Mouse (Mus musculus) lung, postnatal 4 days (tissue): ENCODE measurements around the gene Raver1.
A peak's percentile ranks its signal among the peaks of the same experiment; 100 is the strongest.
"Not testable (repeated sequence)": the region's sequence is repeated elsewhere in the genome, so short reads cannot be mapped to it uniquely, and the experiment has no call there.

Experiments
- DNase-seq, 2 experiments: peaks; one replicate each; pipeline ENCODE4 v3.0.0; 2021

The Raver1 gene

DNA sequence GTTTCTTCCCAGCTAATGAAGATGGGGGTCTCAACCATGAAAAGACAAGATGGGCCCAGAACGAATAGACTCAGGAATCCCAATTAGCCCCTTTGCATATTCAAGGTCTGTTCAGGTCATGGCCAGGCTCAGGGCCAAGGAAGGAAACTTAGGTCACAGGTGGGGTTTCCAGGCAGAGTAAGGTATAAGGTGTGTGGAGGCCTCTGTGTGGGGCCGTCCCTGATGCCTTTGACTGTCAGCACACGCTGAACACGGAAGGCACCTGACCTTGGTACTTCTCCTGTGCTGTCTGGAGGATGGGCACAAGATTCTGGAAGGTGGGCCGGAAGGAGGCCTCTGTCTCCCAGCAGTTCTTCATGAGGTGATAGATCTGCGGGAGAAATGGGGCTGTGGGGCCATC lies 13.0 kb upstream of the Raver1 start:
- no peak for DNase-seq

DNA sequence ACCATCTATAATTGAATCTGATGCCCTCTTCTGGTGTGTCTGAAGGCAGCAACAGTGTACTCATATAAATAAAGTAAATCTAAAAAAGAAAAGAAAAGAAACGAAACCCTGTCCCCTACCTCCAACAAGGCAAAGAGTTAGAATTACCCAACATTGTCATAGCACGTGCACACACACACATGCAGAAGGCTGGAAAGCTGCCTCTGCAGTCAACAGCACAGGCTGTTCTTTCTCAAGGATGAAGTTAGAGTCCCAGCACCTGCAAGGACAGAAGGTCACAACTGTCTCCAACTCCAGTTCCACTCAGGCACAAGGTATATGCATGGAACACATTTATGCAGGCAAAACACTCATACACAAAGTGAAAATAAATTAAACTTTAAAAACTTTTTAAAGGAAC lies 10.3 kb upstream of the Raver1 start:
- DNase-seq, result no peak

DNA sequence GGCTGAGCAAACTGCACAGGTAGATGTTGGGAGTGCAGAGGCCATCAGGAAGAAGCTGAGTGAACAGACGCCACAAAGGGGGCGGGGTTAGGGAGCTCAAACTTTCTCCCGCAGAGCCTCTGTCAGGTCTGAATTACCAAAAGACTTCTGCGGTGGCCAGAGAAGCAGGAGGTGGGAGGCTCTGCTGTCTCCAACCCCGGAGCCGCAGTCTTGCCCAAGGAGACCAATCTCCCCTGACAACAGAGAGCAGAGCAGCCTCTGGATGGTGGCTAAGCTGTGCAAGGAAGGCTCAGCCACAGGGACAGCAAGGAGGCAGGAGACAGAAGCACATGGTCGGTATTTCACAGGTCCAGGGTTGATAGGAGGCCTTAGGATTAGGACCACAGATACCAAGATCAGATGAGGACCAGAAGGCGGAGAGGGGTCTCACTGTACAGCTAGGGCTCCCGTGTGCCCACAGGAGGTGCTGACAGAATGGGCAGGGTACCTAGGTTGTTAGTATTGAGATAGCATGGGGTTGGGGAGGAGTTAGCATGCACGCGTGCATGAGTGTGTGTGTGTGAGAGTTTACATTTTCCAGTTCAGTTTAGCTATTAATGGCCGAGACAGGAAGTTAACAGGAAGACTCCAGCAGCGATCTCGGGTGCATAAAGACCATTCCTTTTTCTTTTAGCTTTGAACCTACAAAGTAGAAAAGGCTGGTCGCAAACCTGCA lies 8.8 kb upstream of the Raver1 start:
- no peak for DNase-seq

DNA sequence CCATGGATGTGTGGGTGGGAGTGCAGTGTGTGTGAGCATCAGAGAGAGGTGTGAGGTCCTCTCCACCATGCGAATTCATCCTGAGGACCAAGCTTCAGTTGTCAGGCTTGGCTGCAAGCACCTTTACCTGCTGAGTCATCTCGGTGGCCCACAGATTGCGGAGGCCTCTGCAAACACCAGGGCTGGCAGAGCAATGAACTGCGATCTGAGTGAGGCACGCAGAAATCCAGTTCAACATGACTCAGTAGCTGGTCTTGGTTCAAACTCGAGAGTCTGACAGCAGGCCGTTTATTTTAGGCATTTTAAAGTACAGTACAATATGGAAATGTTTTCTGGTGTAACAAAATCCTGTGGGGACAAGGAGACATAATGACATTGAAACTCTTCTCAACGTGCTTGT lies 6.0 kb upstream of the Raver1 start:
- DNase-seq, result no peak

DNA sequence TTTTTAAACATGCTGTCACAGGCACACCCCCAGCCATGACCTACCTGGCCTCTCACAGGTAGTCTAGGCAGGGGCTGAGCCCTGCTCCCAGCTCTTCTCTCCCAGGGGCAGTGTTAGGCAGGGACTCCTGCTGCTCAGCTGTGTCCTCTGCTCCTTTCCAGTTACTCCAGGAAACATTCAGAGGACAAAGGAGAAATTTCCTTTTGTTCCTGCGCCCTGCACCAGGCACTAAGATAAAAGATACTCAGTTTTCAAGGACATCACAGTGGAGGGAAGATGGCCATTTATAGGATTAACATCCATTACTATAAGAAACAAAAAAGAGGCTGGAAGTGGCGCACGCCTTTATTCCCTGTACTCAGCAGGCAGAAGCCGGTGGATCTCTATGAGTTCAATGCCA lies 4.2 kb upstream of the Raver1 start:
- no peak for DNase-seq

DNA sequence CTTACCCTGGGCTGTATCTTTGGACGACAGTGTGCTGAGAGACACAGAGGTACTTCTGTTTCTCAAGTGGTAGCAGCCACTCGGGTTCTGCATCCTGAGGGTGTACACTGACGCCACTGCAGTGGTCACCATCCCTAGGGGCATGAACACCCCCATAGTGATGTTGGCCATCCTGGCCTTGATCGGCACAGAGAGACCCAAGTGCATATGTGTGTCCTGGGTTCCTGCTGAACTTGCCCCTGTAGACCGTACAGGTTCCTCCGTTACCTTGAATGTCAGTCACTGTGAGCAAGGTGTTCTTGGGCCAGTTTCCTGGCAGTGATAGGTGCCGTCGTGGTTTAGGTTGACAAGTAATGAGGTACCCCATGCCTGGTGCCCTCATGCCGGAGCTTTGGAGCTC lies 1.6 kb upstream of the Raver1 start:
- DNase-seq, result no peak

DNA sequence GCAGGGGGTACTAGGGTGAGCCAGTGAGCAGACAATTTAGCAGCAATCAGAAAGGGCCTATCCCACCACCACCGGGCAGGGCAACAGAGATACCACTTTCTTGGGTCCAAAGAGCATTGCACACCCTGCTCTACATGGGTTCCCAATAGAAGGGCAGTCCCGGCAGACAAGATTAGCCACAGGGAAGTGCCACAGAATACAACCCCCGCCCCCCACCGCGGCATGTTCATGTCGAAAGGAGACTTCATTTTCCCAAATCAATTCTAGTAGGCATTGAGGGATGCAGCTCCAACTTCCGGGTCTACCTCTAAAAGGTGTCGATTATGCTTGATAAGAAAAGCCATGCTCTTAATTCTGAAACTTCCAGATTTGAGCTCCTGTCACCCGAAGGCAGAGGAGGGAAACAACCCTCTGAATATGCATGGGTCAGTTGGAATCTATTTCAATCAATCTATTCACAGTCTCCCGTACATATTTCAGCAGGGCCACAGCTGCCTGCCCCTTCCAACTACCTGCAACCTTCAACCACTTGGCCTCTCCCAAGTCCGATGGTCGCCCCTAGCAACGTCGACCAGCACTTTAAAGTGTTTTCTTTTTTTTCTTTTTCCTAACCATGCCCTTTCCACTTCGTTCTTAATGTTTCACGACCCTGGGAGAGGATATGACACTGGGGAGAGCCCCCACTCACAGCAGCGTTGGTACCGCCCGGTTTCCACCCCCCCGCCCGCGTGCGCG lies 669 bp downstream of the Raver1 start:
- DNase-seq, result no peak

DNA sequence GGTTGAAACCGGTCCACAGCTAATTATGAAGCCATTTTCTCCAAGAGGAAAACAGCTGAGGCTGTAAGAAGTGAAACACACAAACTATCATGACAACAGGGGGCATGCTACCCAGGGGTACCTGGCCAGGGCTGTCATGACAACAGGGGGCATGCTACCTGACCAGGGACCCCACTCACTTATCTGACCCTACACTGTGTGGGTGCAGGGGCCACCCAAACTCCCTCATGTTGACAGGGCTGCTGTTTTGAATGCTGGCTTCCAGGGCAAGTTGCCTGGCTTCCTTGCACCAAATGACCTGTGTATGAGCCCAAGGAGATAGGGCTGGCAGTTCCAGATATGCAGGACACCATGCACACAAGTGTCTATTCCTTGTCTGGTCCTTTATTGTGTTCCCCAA lies 1.3 kb downstream of the Raver1 start:
- no peak for DNase-seq

DNA sequence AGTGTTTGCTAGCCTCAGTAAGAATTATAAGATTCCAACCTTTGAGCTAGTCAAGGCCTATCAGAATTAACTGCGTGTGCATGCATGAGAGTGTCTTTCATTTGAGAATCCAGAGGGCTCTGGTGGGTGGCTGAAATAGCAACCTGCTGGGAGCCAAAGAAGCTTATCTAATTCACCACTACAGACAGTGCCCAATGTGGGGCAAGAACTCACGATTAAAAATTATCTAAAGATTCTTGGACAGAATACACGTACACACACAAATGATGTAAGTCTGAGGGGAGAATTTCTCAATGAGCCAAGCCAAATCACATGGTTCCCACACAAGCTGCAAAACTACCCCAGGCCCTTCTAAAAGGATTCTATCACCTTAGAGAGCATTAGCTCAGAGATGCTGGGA lies 8.5 kb downstream of the Raver1 start:
- DNase-seq, result no peak

DNA sequence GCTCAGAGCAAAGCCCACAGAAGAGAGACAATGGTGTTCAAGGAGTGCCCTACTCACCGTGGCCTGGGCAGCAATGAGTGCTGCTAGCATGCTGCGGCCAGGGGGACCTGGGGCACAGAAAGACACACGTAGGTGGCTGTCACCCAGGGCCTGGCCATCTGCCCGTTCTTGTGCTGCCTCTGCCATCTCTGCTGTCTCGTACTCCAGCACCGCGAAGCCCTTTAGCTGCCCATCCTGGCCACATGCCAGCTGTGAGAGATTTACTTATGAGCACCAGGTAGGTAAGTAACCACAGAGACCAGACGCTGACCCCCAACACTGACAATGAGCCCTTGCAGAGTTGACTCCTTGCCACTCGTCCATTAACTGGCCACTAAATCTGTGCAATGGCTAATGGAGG lies 10.7 kb downstream of the Raver1 start:
- DNase-seq, result no peak

DNA sequence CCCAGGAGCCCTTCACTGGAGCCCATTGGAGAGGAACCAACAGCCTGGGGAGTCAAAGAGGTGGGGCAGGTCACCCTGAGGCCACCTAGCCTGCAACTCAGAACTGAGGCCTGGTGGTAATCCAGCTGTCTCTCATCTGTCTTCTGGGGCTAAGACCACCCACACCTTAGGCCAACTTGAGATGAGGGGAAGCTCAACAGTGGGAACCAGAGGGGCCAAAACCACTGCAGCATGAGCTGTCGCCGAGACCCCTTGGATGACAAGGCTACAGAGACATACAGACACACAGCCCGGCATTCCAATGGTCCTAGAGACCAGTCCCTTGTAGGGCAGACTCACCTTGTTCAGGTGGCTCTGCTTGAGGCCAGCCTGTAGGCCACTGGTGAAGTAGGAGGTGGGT lies 16.2 kb downstream of the Raver1 start:
- DNase-seq, result no peak

DNA sequence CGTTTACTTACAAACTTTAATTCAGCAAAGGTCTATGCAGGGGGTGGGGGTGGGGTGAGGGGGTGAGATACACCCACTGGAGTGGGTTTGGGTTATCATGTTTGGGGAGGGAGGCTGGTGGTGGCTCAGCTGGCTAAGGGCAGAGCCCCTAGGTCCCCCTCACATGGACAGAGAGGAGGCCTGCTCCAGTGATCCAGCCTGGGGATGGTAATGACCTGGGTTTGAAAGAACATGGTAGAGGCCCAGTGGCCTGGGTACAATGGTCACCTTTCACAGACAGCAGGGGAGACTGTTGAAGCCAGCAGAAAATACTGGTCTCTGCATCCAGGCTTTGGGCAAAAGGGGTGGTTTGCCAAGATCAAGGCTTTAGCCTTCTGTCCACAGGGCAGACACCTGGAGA lies 17.6 kb downstream of the Raver1 start:
- no peak for DNase-seq

DNA sequence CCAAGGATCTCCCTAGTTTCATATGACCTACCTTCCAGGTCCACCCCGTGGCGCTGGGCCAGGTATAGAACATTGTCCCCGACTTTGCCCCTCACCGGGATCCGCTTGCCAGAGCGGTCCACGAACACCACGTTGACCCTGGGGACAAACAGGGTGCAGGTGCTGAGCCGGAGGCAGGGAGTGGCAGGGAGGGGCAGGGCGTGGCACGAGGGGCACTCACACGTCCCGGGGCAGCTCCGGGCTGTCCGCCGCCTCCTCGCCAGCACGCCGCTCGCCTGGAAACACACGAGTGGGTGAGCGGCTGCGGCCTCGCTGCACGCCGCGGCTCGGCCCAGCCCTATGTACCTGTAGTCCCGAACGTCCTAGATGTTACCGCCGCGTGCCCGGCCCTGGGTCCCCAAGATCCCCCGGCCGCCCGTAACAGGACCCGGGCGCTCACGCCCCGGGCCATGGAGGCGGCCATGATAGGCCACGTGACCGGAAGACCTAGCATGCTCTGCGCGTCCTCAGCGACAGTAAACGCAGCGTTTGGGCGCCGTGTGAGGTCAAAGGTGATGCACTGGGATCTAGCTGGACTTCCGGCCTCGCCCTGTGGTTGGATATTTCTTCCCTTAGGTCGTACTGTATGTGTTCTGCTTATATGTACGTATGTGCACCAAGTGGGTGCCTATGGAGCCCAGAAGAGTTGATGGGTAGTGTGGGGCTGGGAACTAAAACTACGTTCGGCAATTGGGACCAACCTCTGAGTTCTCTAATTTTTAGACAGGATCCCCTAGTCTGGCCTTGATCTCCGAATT lies 18.6 kb downstream of the Raver1 start, which contains the start of the genes Gm49373 and Fdx1l:
Gm49373 (minus strand) TSS at position 53 of the 797 bp plus-strand sequence.
Fdx1l (minus strand) TSS at position 571 of the 797 bp plus-strand sequence.
- peak; percentile 91 to 93 for DNase-seq

DNA sequence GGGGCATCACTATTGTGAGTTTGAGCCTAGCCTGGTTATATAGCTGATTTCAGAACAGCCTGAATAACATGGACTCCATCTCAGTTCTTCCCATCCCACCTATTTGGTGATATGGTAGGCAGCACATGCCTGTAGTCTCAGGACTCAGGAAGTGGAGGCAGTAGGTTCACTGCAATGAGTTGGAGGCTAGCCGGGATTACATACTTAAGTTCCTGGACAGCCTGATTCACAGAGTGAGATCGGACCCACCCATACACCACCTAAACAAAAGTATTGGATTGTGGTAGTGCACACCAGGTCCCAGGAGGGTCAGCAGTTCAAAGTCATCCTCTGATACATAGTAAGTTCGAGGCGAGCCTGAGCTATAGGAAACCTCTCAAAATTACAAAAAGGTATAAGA lies 19.2 kb downstream of the Raver1 start:
- DNase-seq, result no peak

DNA sequence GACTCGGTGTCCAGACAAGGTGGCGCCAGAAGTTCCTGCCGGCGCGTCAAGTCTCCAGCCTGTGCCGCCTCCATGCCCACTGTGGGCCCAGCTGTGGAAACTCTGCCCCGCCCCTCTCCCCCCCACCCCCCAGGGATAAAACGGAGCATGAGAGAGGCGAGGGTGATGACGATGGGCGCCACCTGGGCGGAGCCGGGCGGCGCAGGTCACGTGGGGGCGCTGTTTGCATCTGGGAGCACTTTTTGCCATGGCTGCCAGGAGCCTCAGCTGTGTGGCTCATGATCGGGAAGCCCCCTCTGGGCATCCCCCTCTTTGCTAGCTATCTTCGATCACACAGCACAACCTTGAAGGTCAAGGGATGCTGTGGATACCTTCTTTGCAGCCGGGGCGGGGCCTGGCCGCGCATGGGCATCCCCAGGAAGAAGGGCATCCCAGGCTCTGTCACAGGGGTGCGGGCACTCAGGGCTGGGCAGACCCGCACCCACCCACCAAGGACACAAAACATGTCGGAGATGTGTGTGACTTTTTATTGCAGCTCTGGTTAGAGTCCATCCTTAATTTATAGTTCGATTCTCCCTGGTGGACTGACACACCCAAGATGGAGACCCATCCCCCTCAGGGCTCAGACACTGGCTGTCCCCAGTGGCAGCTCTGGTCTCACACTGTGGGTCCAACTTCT lies 24.7 kb downstream of the Raver1 start, which contains the start of gene Zglp1:
Zglp1 (minus strand) TSS at position 88 of the 679 bp plus-strand sequence.
- DNase-seq, result no peak

DNA sequence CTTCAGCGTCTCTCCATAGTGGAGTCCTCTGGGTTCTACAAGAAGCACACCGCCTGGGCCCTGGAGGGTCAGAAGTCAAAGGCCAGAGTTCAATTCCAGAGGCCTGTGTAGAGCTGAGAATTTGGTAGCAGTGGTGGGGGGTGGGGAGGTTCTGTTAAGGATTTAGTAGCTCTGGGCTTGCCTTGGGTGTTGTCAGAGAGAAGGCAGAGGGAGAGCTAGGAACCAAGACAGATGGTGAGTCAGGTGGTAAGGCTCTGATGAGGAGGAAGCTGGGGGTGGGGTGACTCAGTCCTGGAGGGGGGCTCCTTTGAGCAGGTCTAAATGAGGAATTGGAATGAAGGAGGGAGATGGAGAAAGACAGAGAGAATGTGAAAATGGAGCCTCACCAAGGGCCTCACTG lies 28.9 kb downstream of the Raver1 start:
- no peak for DNase-seq

DNA sequence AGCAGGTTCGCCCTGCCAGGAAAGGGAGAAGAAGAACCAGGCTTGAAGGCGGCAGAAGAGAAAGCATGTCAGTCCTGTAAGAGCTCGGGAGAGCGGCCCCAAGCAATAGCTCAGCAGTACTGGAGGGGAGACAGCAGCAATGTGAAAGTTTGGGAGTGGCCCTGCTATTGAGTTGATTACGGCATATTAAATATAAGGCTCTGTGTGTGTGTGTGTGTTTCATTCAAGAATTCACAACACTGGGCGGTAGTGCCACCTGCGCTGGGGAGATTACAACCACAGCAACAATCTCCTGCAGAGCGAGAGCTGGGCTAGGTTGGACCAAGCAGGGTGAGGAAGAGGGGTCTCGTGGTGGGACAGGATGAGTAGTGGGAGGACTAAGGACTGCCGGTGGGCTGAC lies 40.2 kb downstream of the Raver1 start:
- DNase-seq, result no peak

DNA sequence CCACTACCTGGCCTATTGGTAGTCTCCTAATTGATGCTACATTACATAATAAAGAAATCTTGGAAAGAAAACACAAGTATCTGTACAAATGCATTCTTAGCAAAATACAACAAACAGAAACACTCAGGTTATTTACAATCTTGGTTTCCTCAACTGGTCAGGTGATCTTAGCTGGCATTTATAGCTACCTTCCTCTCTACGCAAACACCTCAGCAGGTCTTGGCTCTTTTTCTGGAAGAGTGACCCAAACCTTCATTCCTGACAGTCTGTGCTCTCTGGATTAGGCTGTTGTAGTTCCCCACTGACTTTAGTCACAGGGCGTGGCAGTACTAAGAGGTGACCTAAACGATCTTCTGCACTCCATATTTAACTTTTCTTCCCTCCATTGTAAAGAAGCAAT lies 46.6 kb downstream of the Raver1 start:
- DNase-seq, result no peak

DNA sequence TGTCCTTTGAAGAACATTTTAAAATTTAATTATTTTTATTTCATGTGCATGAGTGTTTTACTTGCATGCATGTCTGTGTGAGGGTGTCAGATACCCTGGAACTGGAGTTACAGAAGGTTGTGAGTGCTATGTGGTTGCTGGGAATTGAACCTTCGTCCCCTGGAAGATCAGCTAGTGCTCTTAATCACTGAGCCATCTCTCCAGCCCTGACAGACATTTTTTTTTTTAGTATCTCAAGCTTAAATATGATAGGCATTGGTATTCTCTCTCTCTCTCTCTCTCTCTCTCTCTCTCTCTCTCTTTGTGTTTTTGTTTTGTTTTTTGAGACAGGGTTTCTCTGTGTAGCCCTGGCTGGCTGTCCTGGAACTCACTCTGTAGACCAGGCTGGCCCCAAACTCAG lies 47.0 kb downstream of the Raver1 start:
- not testable (repeated sequence) for DNase-seq

DNA sequence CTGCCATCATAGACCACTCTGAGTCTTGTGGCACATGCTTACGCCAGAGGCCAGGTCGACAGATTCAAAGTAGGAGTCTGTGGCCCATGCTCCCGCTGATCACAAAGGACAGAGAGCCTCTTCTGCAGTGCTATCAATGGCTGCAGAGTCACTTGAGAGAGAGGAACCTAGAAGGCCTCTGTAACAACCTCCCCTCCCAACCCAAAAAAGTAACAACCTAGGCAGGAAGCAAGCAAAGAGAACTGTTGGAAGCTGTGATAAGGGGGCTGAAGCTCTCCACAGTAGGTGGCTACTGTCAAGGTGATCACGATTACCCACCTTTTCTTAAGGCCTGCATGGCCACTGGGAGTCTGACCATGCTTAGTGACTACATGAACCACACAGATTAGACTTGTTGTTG lies 48.2 kb downstream of the Raver1 start:
- no peak for DNase-seq

DNA sequence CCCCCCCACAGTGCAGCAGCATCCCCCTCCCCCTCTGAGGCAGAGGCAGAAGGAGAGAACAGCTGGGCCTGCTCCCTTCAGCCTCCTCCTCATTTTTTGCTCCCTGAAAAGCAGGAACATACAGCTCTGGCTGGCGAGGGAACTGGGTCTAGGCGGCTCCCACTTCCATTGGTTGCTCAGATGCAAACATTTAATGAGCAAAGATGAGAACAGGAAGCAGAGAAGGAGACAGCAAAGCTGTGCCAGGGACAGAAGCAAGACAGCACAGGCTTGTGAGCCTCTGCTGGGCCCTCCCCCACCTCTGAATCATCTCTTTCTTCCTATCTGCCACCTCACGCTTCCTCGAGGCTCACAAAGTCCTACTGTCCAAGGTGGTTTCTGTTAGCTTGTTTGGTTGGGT lies 50.5 kb downstream of the Raver1 start:
- DNase-seq, result no peak

DNA sequence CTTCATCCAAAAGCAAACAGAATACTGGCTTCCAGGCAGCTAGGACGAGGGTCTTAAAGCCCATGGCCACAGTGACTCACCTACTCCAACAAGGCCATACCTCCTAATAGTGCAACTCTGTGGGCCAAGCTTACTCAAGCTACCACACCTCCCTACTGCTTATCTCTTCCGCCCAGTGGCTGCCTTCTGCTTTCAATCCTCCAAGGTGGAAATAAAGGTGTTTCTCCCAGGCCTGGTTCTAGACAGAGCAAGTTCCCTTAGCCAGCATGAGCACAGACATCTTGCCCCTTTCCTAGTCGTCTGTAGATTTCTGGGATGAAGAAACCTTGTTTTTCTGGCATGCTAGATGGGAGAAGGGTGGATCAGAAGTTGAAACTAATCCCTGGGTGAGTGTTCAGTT lies 52.0 kb downstream of the Raver1 start:
- DNase-seq, result no peak

DNA sequence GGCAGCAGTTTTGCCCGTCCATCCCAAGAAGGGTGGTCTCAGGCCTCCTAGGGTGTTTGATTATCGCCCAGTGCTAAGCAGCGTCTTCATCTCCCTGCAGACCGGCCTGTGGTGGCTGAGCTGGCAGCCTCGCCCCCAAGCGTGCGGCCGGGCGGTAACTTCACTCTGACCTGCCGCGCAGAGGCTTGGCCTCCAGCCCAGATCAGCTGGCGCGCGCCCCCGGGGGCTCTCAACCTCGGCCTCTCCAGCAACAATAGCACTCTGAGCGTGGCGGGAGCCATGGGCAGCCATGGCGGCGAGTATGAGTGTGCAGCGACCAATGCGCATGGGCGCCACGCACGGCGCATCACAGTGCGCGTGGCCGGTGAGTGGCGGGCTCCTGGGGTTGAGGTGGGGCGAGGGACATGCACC lies 54.3 kb downstream of the Raver1 start:
- DNase-seq, result peak; percentile 73 to 84
